Mouse (Mus musculus): ENCODE results near the gene Chrnb1. TPM values are rescaled to one million over a fixed set of nuclear protein-coding genes. Genes with fewer than 3 reads are reported as not detected.

Chrnb1 gene
- polyA plus RNA-seq, 1 experiment from 2014 or later: 18.6 TPM

GRCm38 (mm10) chr11:69800392-69801197, 4.9 kb upstream of the Chrnb1 start:
- WGBS: under 1% methylated on average over 36 of the region's 36 CpGs
- Histone ChIP-seq H3K36me3 (ENCODE audit: control insufficient read depth, insufficient read depth, low read length) (no peaks in the 10 kb centered on the region), H3K27me3 (ENCODE audit: control insufficient read depth, insufficient read depth, low read depth, low read length) (peaks cover 27% of the 10 kb centered on the region), H3K9ac (ENCODE audit: low read length) (peak overlapping the region; percentile 62), H3K9me3 (ENCODE audit: control insufficient read depth, low read length) (no peaks in the 10 kb centered on the region), H3K4me2 (ENCODE audit: low read depth, low read length) (peak overlapping the region; percentile 98), H3K4me3 (ENCODE audit: low read length) (peak overlapping the region; percentile 52), H3K27ac (ENCODE audit: low read length) (no peak overlapping the region), H3K4me1 (replicated peaks; ENCODE audit: control insufficient read depth, insufficient read depth, low read length) (peaks cover 51% of the 10 kb centered on the region)
- peak; percentile 31; the same call in 1 of the 2 replicates for ATAC-seq (ENCODE audit: low read depth)

GRCm38 (mm10) chr11:69800138-69800391, 4.3 kb upstream of the Chrnb1 start:
- H3K4me3 ChIP-seq (ENCODE audit: low read length): peak overlapping the region; percentile 52
- no peak for ATAC-seq (ENCODE audit: low read depth)

GRCm38 (mm10) chr11:69799394-69800137, 3.8 kb upstream of the Chrnb1 start:
- Histone ChIP-seq H3K9me3 (ENCODE audit: control insufficient read depth, low read length) (no peaks in the 10 kb centered on the region), H3K36me3 (ENCODE audit: control insufficient read depth, insufficient read depth, low read length) (no peaks in the 10 kb centered on the region), H3K27ac (ENCODE audit: low read length) (no peak overlapping the region), H3K4me1 (replicated peaks; ENCODE audit: control insufficient read depth, insufficient read depth, low read length) (peaks cover 46% of the 10 kb centered on the region), H3K9ac (ENCODE audit: low read length) (no peak overlapping the region), H3K4me2 (ENCODE audit: low read depth, low read length) (peak overlapping the region; percentile 98), H3K4me3 (ENCODE audit: low read length) (no peak overlapping the region; the same call in 1 of the 2 replicates), H3K27me3 (ENCODE audit: control insufficient read depth, insufficient read depth, low read depth, low read length) (peaks cover 22% of the 10 kb centered on the region)
- no peak for ATAC-seq (ENCODE audit: low read depth)
- 21% methylated on average over 12 of the region's 12 CpGs for WGBS

More at GRCm38 (mm10) chr11:69800138-69800391, 4.3 kb upstream of the Chrnb1 start:
- H3K9me3 ChIP-seq (ENCODE audit: control insufficient read depth, low read length): no peaks in the 10 kb centered on the region
- 1% methylated on average over 11 of the region's 11 CpGs for WGBS
- H3K27ac ChIP-seq (ENCODE audit: low read length): no peak overlapping the region
- H3K9ac ChIP-seq (ENCODE audit: low read length): peak overlapping the region; percentile 62
- peaks cover 50% of the 10 kb centered on the region for H3K4me1 ChIP-seq (replicated peaks; ENCODE audit: control insufficient read depth, insufficient read depth, low read length)
- H3K27me3 ChIP-seq (ENCODE audit: control insufficient read depth, insufficient read depth, low read depth, low read length): peaks cover 27% of the 10 kb centered on the region
- peak overlapping the region; percentile 98 for H3K4me2 ChIP-seq (ENCODE audit: low read depth, low read length)
- H3K36me3 ChIP-seq (ENCODE audit: control insufficient read depth, insufficient read depth, low read length): no peaks in the 10 kb centered on the region

GRCm38 (mm10) chr11:69797924-69798323, 2.2 kb upstream of the Chrnb1 start:
- Histone ChIP-seq H3K27ac (ENCODE audit: low read length) (no peak overlapping the region), H3K9me3 (ENCODE audit: control insufficient read depth, low read length) (no peaks in the 10 kb centered on the region), H3K4me3 (ENCODE audit: low read length) (no peak overlapping the region), H3K27me3 (ENCODE audit: control insufficient read depth, insufficient read depth, low read depth, low read length) (peaks cover 12% of the 10 kb centered on the region; the same call in 1 of the 2 replicates), H3K36me3 (ENCODE audit: control insufficient read depth, insufficient read depth, low read length) (no peaks in the 10 kb centered on the region), H3K4me1 (replicated peaks; ENCODE audit: control insufficient read depth, insufficient read depth, low read length) (peaks cover 31% of the 10 kb centered on the region), H3K4me2 (ENCODE audit: low read depth, low read length) (no peak overlapping the region), H3K9ac (ENCODE audit: low read length) (no peak overlapping the region)
- 76% methylated on average over 7 of the region's 7 CpGs for WGBS
- no peak for ATAC-seq (ENCODE audit: low read depth)

- H3K27ac ChIP-seq (ENCODE audit: low read length): no peak overlapping the region; the same call in 1 of the 2 replicates
- ATAC-seq (ENCODE audit: low read depth): no peak; the same call in 1 of the 2 replicates
- H3K27me3 ChIP-seq (ENCODE audit: control insufficient read depth, insufficient read depth, low read depth, low read length): peaks cover 2% of the 10 kb centered on the region; the same call in 1 of the 2 replicates
- H3K9me3 ChIP-seq (ENCODE audit: control insufficient read depth, low read length): no peaks in the 10 kb centered on the region
- peak overlapping the region; percentile 67 for H3K9ac ChIP-seq (ENCODE audit: low read length)
- WGBS: 1% methylated on average over 13 of the region's 13 CpGs
- H3K36me3 ChIP-seq (ENCODE audit: control insufficient read depth, insufficient read depth, low read length): no peaks in the 10 kb centered on the region
- H3K4me1 ChIP-seq (replicated peaks; ENCODE audit: control insufficient read depth, insufficient read depth, low read length): peaks cover 20% of the 10 kb centered on the region
- H3K4me3 ChIP-seq (ENCODE audit: low read length): peak overlapping the region; percentile 62
- H3K4me2 ChIP-seq (ENCODE audit: low read depth, low read length): peak overlapping the region; percentile 97
These were observed 266 bp upstream of the Chrnb1 start for GRCm38 (mm10) chr11:69795983-69796435.

- Histone ChIP-seq H3K4me2 (ENCODE audit: low read depth, low read length) (no peak overlapping the region), H3K4me3 (ENCODE audit: low read length) (no peak overlapping the region), H3K4me1 (replicated peaks; ENCODE audit: control insufficient read depth, insufficient read depth, low read length) (0 out of 2 replicates have a peak, but pooled peaks cover 2% of the 10 kb centered on the region), H3K9ac (ENCODE audit: low read length) (no peak overlapping the region), H3K9me3 (ENCODE audit: control insufficient read depth, low read length) (no peaks in the 10 kb centered on the region), H3K36me3 (ENCODE audit: control insufficient read depth, insufficient read depth, low read length) (no peaks in the 10 kb centered on the region), H3K27me3 (ENCODE audit: control insufficient read depth, insufficient read depth, low read depth, low read length) (no peaks in the 10 kb centered on the region; the same call in 1 of the 2 replicates), H3K27ac (ENCODE audit: low read length) (no peak overlapping the region)
- no peak for ATAC-seq (ENCODE audit: low read depth)
- WGBS: 54% methylated on average over 5 of the region's 5 CpGs
These were observed 2.3 kb downstream of the Chrnb1 start for GRCm38 (mm10) chr11:69793429-69793828.

- Histone ChIP-seq H3K27me3 (ENCODE audit: control insufficient read depth, insufficient read depth, low read depth, low read length) (no peaks in the 10 kb centered on the region; the same call in 1 of the 2 replicates), H3K4me1 (replicated peaks; ENCODE audit: control insufficient read depth, insufficient read depth, low read length) (0 out of 2 replicates have a peak, but pooled peaks cover 2% of the 10 kb centered on the region), H3K4me2 (ENCODE audit: low read depth, low read length) (no peak overlapping the region), H3K27ac (ENCODE audit: low read length) (no peak overlapping the region), H3K36me3 (ENCODE audit: control insufficient read depth, insufficient read depth, low read length) (no peaks in the 10 kb centered on the region), H3K9me3 (ENCODE audit: control insufficient read depth, low read length) (no peaks in the 10 kb centered on the region), H3K9ac (ENCODE audit: low read length) (no peak overlapping the region), H3K4me3 (ENCODE audit: low read length) (no peak overlapping the region)
- no peak for ATAC-seq (ENCODE audit: low read depth)
- WGBS: 62% methylated on average over 5 of the region's 5 CpGs
These were observed 4.3 kb downstream of the Chrnb1 start for GRCm38 (mm10) chr11:69791420-69791819.

- Histone ChIP-seq H3K4me1 (replicated peaks; ENCODE audit: control insufficient read depth, insufficient read depth, low read length) (peaks cover 4% of the 10 kb centered on the region), H3K27me3 (ENCODE audit: control insufficient read depth, insufficient read depth, low read depth, low read length) (no peaks in the 10 kb centered on the region; the same call in 1 of the 2 replicates), H3K4me2 (ENCODE audit: low read depth, low read length) (no peak overlapping the region), H3K9me3 (ENCODE audit: control insufficient read depth, low read length) (no peaks in the 10 kb centered on the region), H3K9ac (ENCODE audit: low read length) (no peak overlapping the region), H3K36me3 (ENCODE audit: control insufficient read depth, insufficient read depth, low read length) (no peaks in the 10 kb centered on the region), H3K27ac (ENCODE audit: low read length) (no peak overlapping the region), H3K4me3 (ENCODE audit: low read length) (no peak overlapping the region)
- 61% methylated on average over 5 of the region's 5 CpGs for WGBS
- ATAC-seq (ENCODE audit: low read depth): no peak
These were observed 6.3 kb downstream of the Chrnb1 start for GRCm38 (mm10) chr11:69789431-69789830.

- no peaks in the 10 kb centered on the region for H3K36me3 ChIP-seq (ENCODE audit: control insufficient read depth, insufficient read depth, low read length)
- ATAC-seq (ENCODE audit: low read depth): no peak
- no peak overlapping the region for H3K4me2 ChIP-seq (ENCODE audit: low read depth, low read length)
- no peak overlapping the region for H3K27ac ChIP-seq (ENCODE audit: low read length)
- H3K27me3 ChIP-seq (ENCODE audit: control insufficient read depth, insufficient read depth, low read depth, low read length): no peaks in the 10 kb centered on the region
- 85% methylated on average over 5 of the region's 5 CpGs for WGBS
- peaks cover 4% of the 10 kb centered on the region for H3K4me1 ChIP-seq (replicated peaks; ENCODE audit: control insufficient read depth, insufficient read depth, low read length)
- H3K9me3 ChIP-seq (ENCODE audit: control insufficient read depth, low read length): no peaks in the 10 kb centered on the region
- H3K4me3 ChIP-seq (ENCODE audit: low read length): no peak overlapping the region
- no peak overlapping the region for H3K9ac ChIP-seq (ENCODE audit: low read length)
These were observed 8.4 kb downstream of the Chrnb1 start for GRCm38 (mm10) chr11:69787306-69787705.
